Comparison of ENCODE assay signal across 17 mouse cellular contexts in the genomic region with DNA sequence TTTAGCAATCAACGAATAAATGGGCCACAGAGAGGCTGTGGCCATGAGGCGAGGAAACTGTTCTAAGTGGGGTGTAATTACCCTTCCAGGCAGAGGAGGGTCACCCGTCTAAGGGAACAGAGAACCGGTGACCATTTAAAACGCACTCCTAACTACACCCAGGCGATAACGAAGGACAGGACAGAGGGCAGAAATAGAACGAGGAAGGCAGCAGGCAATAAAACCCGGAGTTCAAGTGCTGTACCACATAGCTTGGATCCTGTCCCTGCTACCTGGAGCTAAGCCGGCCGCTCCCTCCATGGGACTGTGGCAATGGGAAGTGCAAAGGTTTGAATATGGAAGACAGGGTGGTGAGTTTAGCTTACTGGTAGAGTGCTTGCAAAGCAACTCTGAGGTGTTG. TPM values are rescaled to one million over a fixed set of nuclear protein-coding genes. Genes with fewer than 3 reads are reported as not detected.
DNase-seq lines count a peak whose midpoint lies in the region; ATAC-seq and TF ChIP-seq lines count a peak whose summit lies in the region.
"Had no signal": no experiment of that assay in that cellular context is flagged by ENCODE, and none has a peak within 500 bp of the region (broad histone marks: within the 10 kb centered on the region; RNA-seq: fewer than 3 reads in every experiment).

No protein-coding gene starts in this region.

- peak overlapping the region; percentile 82 for H3K27ac ChIP-seq in heart, embryonic 16.5 days (ENCODE audit: low read length)
- H3K27ac ChIP-seq in liver, embryonic 14.5 days = no peak overlapping the region; the same call in 1 of the 2 replicates
- no peak overlapping the region for H3K27ac ChIP-seq in layer of hippocampus, adult 2 months
- H3K27ac ChIP-seq: embryonic facial prominence, embryonic 13.5 days; forebrain, embryonic 12.5 days; heart, adult 2 months; limb, embryonic 13.5 days; midbrain, embryonic 12.5 days had no signal

- ATAC-seq in erythroblast, adult 5-6 weeks (replicated peaks; ENCODE audit: low FRiP score, poor library complexity, severe bottlenecking) = no peak
- ATAC-seq in heart, embryonic 16.5 days (replicated peaks; ENCODE audit: extremely low read depth, insufficient read depth, low FRiP score) = peak; percentile 65
- ATAC-seq in liver, embryonic 14.5 days (ENCODE audit: insufficient read depth) = no peak
- ATAC-seq: inflammation-experienced regulatory T-cells, adult 6 months had no signal

- DNase-seq in ES-CJ7 (ENCODE audit: low read depth, low spot score) = peak; percentile 26
- DNase-seq in liver, embryonic 14.5 days (ENCODE audit: low read depth in 3 of 3, low spot score in 3 of 3) = no peak
- DNase-seq in layer of hippocampus, adult 2 months (ENCODE audit: low spot score in 2 of 2) = no peak
- DNase-seq in cerebellum, postnatal 25 days = no peak
- DNase-seq in spleen, adult 18-20 months = no peak
- DNase-seq: cerebellum, adult 11 months; kidney, postnatal 10 days; lung, postnatal 10 days had no signal

- no peaks in the 10 kb centered on the region for H3K27me3 ChIP-seq in erythroblast, embryonic 14.5 days (ENCODE audit: control insufficient read depth)
- no peaks in the 10 kb centered on the region for H3K27me3 ChIP-seq in heart, embryonic 16.5 days (ENCODE audit: control insufficient read depth, insufficient read depth, low read length)
- no peaks in the 10 kb centered on the region for H3K27me3 ChIP-seq in liver, embryonic 14.5 days (ENCODE audit: control insufficient read depth, insufficient read depth, low read length)

- no peaks in the 10 kb centered on the region for H3K36me3 ChIP-seq in erythroblast, embryonic 14.5 days (ENCODE audit: control insufficient read depth)
- no peaks in the 10 kb centered on the region for H3K36me3 ChIP-seq in heart, embryonic 16.5 days (ENCODE audit: control insufficient read depth, insufficient read depth)
- no peaks in the 10 kb centered on the region for H3K36me3 ChIP-seq in liver, embryonic 14.5 days (replicated peaks; ENCODE audit: control insufficient read depth, insufficient read depth, low read depth)
- H3K36me3 ChIP-seq: embryonic facial prominence, embryonic 13.5 days; forebrain, embryonic 12.5 days; limb, embryonic 13.5 days; midbrain, embryonic 12.5 days had no signal

- H3K4me2 ChIP-seq in heart, embryonic 16.5 days (ENCODE audit: low read depth, low read length) = peak overlapping the region; percentile 42
- peak overlapping the region; percentile 65 for H3K4me2 ChIP-seq in liver, embryonic 14.5 days (ENCODE audit: low read depth)
- H3K4me2 ChIP-seq: embryonic facial prominence, embryonic 13.5 days; forebrain, embryonic 12.5 days; limb, embryonic 13.5 days; midbrain, embryonic 12.5 days had no signal

- H3K4me3 ChIP-seq in erythroblast, embryonic 14.5 days (replicated peaks) = peak overlapping the region; percentile 54
- no peak overlapping the region for H3K4me3 ChIP-seq in heart, embryonic 16.5 days (ENCODE audit: low read length)
- no peak overlapping the region for H3K4me3 ChIP-seq in liver, embryonic 14.5 days (ENCODE audit: insufficient read depth in 1 of 2, low read depth in 2 of 2, low read length in 2 of 2)
- no peak overlapping the region for H3K4me3 ChIP-seq in layer of hippocampus, adult 2 months
- H3K4me3 ChIP-seq: embryonic facial prominence, embryonic 13.5 days; forebrain, embryonic 12.5 days; heart, adult 2 months; limb, embryonic 13.5 days; midbrain, embryonic 12.5 days had no signal

- WGBS in heart, embryonic 16.5 days = 18% methylated on average over 11 of the region's 11 CpGs
- WGBS in liver, embryonic 14.5 days (ENCODE audit: insufficient replicate concordance) = 20% methylated on average over 11 of the region's 11 CpGs

- peaks cover 35% of the 10 kb centered on the region for H3K4me1 ChIP-seq in erythroblast, embryonic 14.5 days (ENCODE audit: control insufficient read depth)
- peaks cover 18% of the 10 kb centered on the region for H3K4me1 ChIP-seq in heart, embryonic 16.5 days (ENCODE audit: control insufficient read depth, insufficient read depth, low read length)
- peaks cover 12 to 29% of the 10 kb centered on the region in 2 experiments for H3K4me1 ChIP-seq in liver, embryonic 14.5 days (replicated peaks; ENCODE audit: control insufficient read depth in 2 of 2, insufficient read depth in 2 of 2, low read length in 1 of 2)
- H3K4me1 ChIP-seq: limb, embryonic 13.5 days had no signal

- H3K9ac ChIP-seq in heart, embryonic 16.5 days (ENCODE audit: low read length) = peak overlapping the region; percentile 21; the same call in 1 of the 2 replicates
- H3K9ac ChIP-seq in liver, embryonic 14.5 days (replicated peaks) = peak overlapping the region; percentile 7; the same call in 1 of the 2 replicates
- H3K9ac ChIP-seq: embryonic facial prominence, embryonic 13.5 days; forebrain, embryonic 12.5 days; limb, embryonic 13.5 days; midbrain, embryonic 12.5 days had no signal

- no peak for TF ChIP-seq CTCF in liver, embryonic 14.5 days (IDR thresholded peaks at IDR 0.05; ENCODE audit: low read depth)
- TF ChIP-seq CTCF in layer of hippocampus, adult 2 months (conservative IDR thresholded peaks at IDR 0.05) = no peak

- no peak for TF ChIP-seq EP300 in liver, embryonic 14.5 days (IDR thresholded peaks at IDR 0.05; ENCODE audit: low read depth)

- no peaks in the 10 kb centered on the region for H3K9me3 ChIP-seq in erythroblast, embryonic 14.5 days (ENCODE audit: control insufficient read depth, low read length)
- H3K9me3 ChIP-seq in heart, embryonic 16.5 days (replicated peaks; ENCODE audit: control insufficient read depth, low read length) = no peaks in the 10 kb centered on the region
- H3K9me3 ChIP-seq in liver, embryonic 14.5 days (ENCODE audit: control insufficient read depth, low read length) = no peaks in the 10 kb centered on the region
- H3K9me3 ChIP-seq: embryonic facial prominence, embryonic 13.5 days; forebrain, embryonic 12.5 days; limb, embryonic 13.5 days; midbrain, embryonic 12.5 days had no signal

RNA-seq across cellular contexts. Expression of gene Ank2, which starts 40.2 kb away (rescaled TPM):
- 0.07 and 0.29 TPM in 2 replicates for polyA plus RNA-seq in erythroblast, embryonic 14.5 days (2012)
- 0.63 TPM in 1 of 2 replicates, not detected in the other for total RNA-seq in erythroblast, adult 5-6 weeks (2015; ENCODE audit: low replicate concordance)
- 0.34 and 2.6 TPM in 2 replicates for total RNA-seq in erythroblast, adult 5-6 weeks (2017; ENCODE audit: low replicate concordance)
- 38.9 and 44.4 TPM in 2 replicates for polyA plus RNA-seq in heart, embryonic 16.5 days (2015; fragmentation: Nextera tagmentation; extraction: Ambion mirVana)
- 4.4 and 5.2 TPM in 2 replicates for polyA plus RNA-seq in liver, embryonic 14.5 days (2012; rRNA removed)
- 4.8 and 5.5 TPM in 2 replicates for polyA plus RNA-seq in liver, embryonic 14.5 days (2014; fragmentation: Nextera tagmentation; extraction: Ambion mirVana)
- 100 to 1,000 TPM; 730 to 767 TPM for total RNA-seq in layer of hippocampus, adult 2 months (2021)
